Mouse (Mus musculus) stomach, postnatal 0 days (tissue): ENCODE measurements at regions not wholly inside any gene's neighbourhood (a gene's known extent, or its start where the extent isn't known, plus 50 kb on each side); places are given as distances from the start of the nearest gene placed in this dataset.

Experiments used
- CTCF ChIP-seq: IDR thresholded peaks from 2 replicates; pipeline ENCODE4 v1.5.1; 2016; ENCODE audit warnings: antibody characterized with exemption, low read depth, mild to moderate bottlenecking, moderate library complexity
- EP300 ChIP-seq: optimal IDR thresholded peaks from 2 replicates; pipeline ENCODE3; 2016; ENCODE audit warnings: antibody characterized with exemption

DNA sequence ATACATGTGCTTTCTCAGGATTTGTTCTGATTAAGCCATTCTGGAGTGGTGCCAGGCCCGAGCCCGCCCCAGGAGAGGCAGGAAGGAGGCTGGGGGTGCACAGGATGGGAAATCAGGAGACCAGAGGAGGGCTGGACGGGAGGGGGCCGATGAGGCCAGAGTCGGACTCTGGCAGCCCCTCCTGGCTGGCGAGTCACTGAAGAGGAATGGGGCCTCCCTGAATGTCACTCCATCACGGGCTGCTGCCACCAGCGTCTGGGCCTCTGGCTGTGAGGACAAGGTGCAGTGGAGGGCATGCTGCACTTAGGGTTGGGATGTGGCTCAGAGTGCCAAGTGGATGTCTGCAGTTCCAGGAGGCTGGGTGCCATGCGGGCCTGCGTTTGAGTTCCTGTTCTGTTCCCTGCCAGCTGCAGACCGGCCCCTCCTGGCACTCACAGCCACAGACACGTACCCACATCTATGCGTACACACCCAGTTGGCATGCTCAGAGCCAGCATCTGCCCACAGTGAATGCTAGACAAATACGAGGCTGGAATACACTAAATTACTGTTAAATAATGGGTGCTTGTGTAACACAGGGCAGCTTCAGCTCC is 94.9 kb upstream of the Zfp618 start:
- no peak for TF ChIP-seq CTCF
- TF ChIP-seq EP300: no peak
